Mouse (Mus musculus) hindbrain, embryonic 10.5 days (tissue): ENCODE data around the gene Prpf6. TPM values are rescaled to one million over a fixed set of nuclear protein-coding genes. Genes with fewer than 3 reads are reported as not detected.

Source experiments
- DNase-seq: peaks from one replicate; pipeline ENCODE4 v3.0.0-alpha.2; 2017; ENCODE audit warnings: low spot score
- H3K27ac ChIP-seq: fragments of 300-500 bp; sonication (generic); 2 replicates; pipeline ENCODE4 v1.5.1; 2016; ENCODE audit warnings: mild to moderate bottlenecking, moderate library complexity
- H3K27me3 ChIP-seq: fragments of 300-500 bp; sonication (generic); 2 replicates; pipeline ENCODE4 v1.6.1; 2016; ENCODE audit warnings: mild to moderate bottlenecking; ENCODE audit not compliant: poor library complexity, insufficient read depth, severe bottlenecking
- H3K36me3 ChIP-seq: fragments of 300-500 bp; sonication (generic); 2 replicates; pipeline ENCODE4 v1.6.1; 2016; ENCODE audit warnings: mild to moderate bottlenecking, moderate library complexity
- H3K4me1 ChIP-seq: fragments of 300-500 bp; sonication (generic); replicated peaks from 2 replicates; pipeline ENCODE4 v1.6.1; 2016; ENCODE audit warnings: mild to moderate bottlenecking
- H3K4me3 ChIP-seq: fragments of 300-500 bp; sonication (generic); 2 replicates; pipeline ENCODE4 v1.5.1; 2016; ENCODE audit warnings: mild to moderate bottlenecking, moderate library complexity
- H3K9me3 ChIP-seq: fragments of 300-500 bp; sonication (generic); 2 replicates; pipeline ENCODE4 v1.6.1; 2016; ENCODE audit warnings: mild to moderate bottlenecking, moderate library complexity
- WGBS: fragments of 180-500 bp; shearing (Covaris S2); methylation state at CpG from one replicate; pipeline ENCODE4 v1.1.7; 2016; 5-methylcytosine and 5-hydroxymethylcytosine counted together
- polyA plus RNA-seq: library from polyadenylated mRNA; unstranded; fragments of >200 nt; fragmentation: Nextera tagmentation; extraction: Ambion mirVana; gene quantifications from 2 replicates; pipeline ENCODE4 v1.2.1, GENCODE M21; 2016

Gene Prpf6
- polyA plus RNA-seq, 1 experiment from 2014 or later, result 65.0 TPM

DNA sequence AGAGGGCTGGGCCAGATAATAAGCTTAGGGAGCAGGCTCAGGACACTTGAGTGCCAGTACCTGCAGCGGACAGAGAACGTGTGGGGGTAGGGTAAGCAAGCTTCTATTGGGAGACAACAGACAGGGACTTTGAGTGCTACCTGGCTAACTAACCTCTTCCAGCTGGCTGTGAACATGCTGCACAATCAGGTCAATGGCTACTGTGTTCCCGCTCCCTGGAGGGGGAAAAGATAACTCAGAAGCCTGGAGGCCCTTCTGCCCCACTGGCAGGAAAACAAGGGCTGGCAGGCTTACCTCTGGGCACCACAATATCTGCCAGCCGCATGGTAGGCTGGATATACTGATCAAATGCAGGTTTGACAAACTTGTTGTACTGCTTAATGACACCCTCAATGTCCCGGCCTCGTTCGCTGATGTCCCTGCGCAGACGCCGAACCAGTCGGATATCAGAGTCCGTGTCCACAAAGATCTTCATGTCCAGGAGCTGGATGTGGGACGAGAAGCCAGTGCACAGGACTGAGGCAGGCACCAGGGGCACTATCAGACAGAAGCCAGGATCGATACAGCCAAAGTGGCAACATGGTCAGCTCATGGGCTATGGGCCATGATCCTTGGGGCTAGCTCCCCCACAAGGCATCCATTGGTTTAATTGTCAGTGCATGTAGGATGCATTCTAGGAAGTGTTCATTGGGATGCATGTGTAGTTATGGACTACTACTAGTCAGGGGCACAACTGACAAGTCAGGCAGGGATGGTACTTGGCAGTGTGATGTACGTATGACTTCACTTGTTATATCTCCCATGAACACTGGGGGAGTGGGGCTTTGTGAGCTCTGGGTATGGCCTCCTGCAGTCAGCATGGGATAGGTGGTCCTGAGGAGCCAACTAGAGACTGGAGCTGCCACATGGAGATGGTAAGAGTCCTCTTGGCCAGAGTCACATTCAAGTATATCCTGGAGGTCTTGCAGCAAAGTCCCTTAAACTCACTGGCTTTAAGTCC, 18.4 kb upstream of the Prpf6 start:
- Histone ChIP-seq H3K4me3 (no peak overlapping the region), H3K36me3 (peaks cover 32% of the 10 kb centered on the region), H3K27ac (no peak overlapping the region), H3K9me3 (no peaks in the 10 kb centered on the region), H3K27me3 (no peaks in the 10 kb centered on the region), H3K4me1 (peaks cover 8% of the 10 kb centered on the region; the same call in 1 of the 2 replicates)
- 91% methylated on average over 15 of the region's 15 CpGs for WGBS
- DNase-seq, result no peak

DNA sequence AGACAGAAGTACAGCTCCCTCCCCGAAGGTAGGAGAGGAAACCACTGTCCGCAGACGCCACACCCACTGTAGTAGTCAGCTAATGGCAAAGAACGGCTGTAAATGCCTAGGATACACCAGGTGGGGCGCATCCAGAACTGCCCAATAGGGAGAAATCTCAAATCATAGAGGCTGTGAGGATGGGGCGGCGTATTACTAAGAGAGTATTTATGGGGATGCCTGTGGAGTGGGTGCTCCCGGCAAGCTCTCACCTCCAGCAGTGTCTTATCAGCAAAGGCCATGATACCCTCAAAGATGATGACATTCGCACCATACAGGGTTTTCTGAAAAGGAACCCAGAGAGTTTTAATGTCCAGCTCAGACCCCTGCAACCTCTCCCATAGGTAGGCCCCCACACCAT, 17.7 kb upstream of the Prpf6 start:
- DNase-seq, result no peak

DNA sequence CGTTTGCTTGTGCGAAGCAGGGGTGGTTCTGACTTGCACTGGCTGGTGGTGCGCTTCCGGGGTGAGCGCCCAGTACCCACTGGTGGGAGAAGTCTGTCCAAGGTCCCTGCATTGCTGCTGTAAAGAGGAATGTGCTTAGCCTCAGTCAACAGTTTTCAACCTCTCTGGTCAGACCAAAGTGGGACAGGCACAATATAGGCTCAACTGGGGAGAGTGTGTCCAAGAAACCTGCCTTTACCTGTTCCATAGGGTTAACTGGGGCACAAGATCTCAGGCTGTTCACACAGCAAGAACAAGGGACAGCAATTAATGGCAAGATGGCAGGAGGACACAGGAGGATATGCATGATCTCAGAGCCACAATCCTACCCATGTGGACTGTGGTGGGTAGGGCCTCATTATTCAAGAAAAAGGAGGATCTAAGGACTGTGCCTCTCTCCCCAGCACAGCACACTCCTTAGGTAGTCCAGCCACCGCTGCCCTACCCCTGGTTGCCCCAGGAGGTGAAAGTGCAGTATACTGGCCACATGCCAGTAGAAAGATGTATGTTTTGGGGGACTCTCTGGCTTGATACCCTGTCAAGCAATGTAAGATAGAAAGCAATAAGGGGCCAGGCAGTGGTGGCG, 16.6 kb upstream of the Prpf6 start:
- peaks cover 32% of the 10 kb centered on the region for H3K36me3 ChIP-seq
- no peak overlapping the region for H3K4me3 ChIP-seq
- no peak overlapping the region for H3K27ac ChIP-seq
- H3K4me1 ChIP-seq, result peaks cover 13% of the 10 kb centered on the region; the same call in 1 of the 2 replicates
- no peaks in the 10 kb centered on the region for H3K9me3 ChIP-seq
- no peak for DNase-seq
- no peaks in the 10 kb centered on the region for H3K27me3 ChIP-seq
- 92% methylated on average over 7 of the region's 7 CpGs for WGBS

More for the DNA sequence above, 17.7 kb upstream of the Prpf6 start:
- H3K9me3 ChIP-seq, result no peaks in the 10 kb centered on the region
- H3K36me3 ChIP-seq, result peaks cover 32% of the 10 kb centered on the region
- 94% methylated on average over 9 of the region's 9 CpGs for WGBS
- H3K27ac ChIP-seq, result no peak overlapping the region
- no peak overlapping the region for H3K4me3 ChIP-seq
- peaks cover 8% of the 10 kb centered on the region; the same call in 1 of the 2 replicates for H3K4me1 ChIP-seq
- H3K27me3 ChIP-seq, result no peaks in the 10 kb centered on the region

DNA sequence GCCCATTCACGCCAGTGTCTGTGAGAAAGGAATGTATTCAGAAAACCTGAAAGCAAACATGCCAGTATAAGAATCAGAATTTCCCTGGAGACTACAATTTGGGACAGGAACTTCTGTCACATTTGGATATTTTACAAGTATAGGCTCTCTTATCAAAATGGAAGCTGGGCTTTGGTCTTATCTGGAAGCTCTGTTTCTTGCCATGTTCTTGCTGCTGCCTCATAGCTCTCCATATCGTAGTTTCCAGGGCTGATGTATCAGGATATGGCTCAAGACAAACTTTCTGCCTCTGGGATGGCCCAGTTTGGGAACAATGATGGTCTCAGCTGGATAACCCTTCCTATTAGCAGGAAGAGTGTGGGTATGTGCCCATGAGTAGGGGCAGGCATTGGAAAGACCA, 15.1 kb upstream of the Prpf6 start:
- H3K9me3 ChIP-seq, result no peaks in the 10 kb centered on the region
- H3K27me3 ChIP-seq, result no peaks in the 10 kb centered on the region
- WGBS, result 88% methylated on average over 2 of the region's 2 CpGs
- no peak overlapping the region for H3K4me3 ChIP-seq
- peaks cover 24% of the 10 kb centered on the region for H3K4me1 ChIP-seq
- no peak for DNase-seq
- H3K36me3 ChIP-seq, result peaks cover 32% of the 10 kb centered on the region
- H3K27ac ChIP-seq, result no peak overlapping the region

DNA sequence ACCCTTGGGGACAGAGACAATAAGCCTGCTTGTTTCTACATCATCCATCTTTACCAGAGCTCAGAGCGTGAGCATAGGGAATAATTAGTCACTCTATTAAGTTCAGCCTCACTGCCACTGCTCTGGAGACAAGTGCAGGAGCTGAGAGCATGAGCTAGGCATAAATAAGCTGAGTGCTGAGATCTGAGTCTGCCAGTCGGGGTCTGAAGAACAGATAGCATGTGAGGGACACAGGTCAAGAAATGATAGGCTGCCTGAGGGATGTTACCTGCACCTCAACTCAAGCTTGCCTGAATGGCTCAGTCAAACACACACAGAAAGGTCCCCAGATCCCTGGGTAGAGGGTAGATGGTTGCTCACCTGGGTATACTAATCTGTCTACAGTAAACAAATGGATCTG, 14.5 kb upstream of the Prpf6 start:
- H3K9me3 ChIP-seq, result no peaks in the 10 kb centered on the region
- no peaks in the 10 kb centered on the region for H3K27me3 ChIP-seq
- peaks cover 30% of the 10 kb centered on the region for H3K36me3 ChIP-seq
- WGBS, result 76% methylated on average over 2 of the region's 2 CpGs
- peaks cover 27% of the 10 kb centered on the region for H3K4me1 ChIP-seq
- DNase-seq, result no peak
- H3K4me3 ChIP-seq, result no peak overlapping the region
- no peak overlapping the region for H3K27ac ChIP-seq

DNA sequence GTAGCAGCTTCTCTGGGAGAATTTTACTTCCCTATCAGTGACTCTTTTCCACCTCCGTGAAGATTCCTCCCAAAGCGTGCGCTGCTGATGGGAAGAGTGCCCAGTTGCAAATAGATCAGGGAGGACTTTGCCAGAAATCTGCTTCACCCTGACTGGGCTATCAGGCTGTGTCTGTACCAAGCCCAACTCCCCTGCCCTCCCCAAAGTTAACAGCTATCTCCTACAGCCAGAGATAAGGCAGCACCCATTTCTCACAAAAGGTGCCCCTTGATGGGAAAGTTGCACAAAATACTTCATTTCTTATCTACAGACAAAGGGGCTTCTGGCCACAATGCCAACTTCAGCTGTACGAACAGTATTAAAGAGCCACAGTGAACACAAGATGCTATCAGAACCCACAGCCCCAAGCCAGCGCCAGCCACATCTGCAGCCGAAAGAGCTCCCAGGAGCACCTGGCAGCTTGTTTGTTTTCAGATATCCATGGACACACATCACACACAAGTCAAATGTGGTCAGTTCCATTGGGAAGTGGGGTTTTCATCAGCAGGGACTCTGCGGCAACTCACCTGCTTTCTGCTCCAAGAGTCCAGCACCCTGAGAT, 13.6 kb upstream of the Prpf6 start:
- WGBS, result 84% methylated on average over 7 of the region's 7 CpGs
- H3K4me3 ChIP-seq, result no peak overlapping the region
- no peak overlapping the region for H3K27ac ChIP-seq
- peaks cover 21% of the 10 kb centered on the region for H3K36me3 ChIP-seq
- H3K4me1 ChIP-seq, result peaks cover 31% of the 10 kb centered on the region
- no peaks in the 10 kb centered on the region for H3K27me3 ChIP-seq
- no peaks in the 10 kb centered on the region for H3K9me3 ChIP-seq
- no peak for DNase-seq

DNA sequence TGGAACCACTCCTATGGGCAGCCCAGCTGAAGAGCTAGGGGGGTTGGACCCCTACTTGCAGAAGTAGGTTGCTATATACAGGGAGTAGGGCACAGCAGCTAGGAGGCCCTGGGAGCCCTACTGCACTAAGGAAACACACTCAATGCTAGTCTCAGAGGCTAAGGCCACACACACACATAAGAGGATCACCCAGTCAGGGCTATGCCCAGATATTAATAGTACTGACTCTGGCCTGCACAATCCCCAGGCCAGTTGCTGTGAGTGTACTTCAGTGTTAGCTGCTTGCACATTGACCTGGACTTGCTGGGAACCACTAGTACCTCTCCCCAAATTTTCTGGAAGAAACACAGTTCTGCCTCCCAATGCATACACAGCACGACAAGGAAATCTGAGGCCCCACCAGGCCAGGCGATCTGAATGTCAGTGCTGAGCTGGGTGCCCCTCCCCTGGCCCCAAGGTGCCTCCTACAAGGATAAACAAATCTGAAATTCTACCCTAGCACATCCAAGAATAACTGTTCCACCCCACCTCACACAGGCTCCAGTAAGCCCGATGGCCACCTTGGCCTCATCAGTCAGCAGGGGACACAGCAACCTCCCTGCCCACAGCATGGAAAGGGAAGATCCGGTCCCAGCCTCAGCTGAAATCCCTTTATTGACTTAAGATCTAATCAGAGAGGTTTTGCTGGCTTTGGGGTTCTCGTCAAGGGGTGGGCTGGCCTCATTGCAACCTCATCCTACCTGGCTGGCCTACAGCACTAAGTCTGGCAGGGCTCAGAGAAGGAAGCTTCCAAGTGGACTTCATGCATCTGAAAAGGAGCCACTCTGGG, 12.7 kb upstream of the Prpf6 start:
- no peak overlapping the region for H3K4me3 ChIP-seq
- 74% methylated on average over 5 of the region's 5 CpGs for WGBS
- no peaks in the 10 kb centered on the region for H3K27me3 ChIP-seq
- H3K27ac ChIP-seq, result no peak overlapping the region
- H3K4me1 ChIP-seq, result peaks cover 31% of the 10 kb centered on the region
- no peak for DNase-seq
- H3K36me3 ChIP-seq, result peaks cover 18% of the 10 kb centered on the region
- no peaks in the 10 kb centered on the region for H3K9me3 ChIP-seq

DNA sequence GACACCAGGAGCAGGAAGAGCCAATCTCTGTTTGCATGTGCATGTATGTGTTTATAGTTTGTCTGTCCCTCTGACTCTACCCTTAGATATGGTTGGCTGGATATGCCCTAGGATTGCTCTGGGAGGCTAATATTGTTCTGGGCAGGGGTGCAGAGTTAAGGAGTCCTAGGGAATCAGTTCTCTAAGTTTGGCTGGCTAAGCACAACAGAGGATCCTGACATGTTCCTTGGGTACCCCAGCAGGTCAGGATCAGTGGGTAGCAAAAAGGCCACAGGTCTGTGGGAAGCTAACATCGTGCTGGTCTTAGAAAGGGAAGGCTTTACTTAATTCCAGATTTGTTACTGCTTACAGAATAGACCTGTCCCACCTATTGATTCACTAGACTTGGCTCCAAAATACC, 12.0 kb upstream of the Prpf6 start:
- Histone ChIP-seq H3K9me3 (no peaks in the 10 kb centered on the region), H3K27ac (no peak overlapping the region), H3K27me3 (no peaks in the 10 kb centered on the region), H3K4me1 (peaks cover 31% of the 10 kb centered on the region), H3K4me3 (no peak overlapping the region), H3K36me3 (peaks cover 18% of the 10 kb centered on the region)
- WGBS, result 86% methylated on average over 1 of the region's 1 CpGs
- DNase-seq, result no peak

DNA sequence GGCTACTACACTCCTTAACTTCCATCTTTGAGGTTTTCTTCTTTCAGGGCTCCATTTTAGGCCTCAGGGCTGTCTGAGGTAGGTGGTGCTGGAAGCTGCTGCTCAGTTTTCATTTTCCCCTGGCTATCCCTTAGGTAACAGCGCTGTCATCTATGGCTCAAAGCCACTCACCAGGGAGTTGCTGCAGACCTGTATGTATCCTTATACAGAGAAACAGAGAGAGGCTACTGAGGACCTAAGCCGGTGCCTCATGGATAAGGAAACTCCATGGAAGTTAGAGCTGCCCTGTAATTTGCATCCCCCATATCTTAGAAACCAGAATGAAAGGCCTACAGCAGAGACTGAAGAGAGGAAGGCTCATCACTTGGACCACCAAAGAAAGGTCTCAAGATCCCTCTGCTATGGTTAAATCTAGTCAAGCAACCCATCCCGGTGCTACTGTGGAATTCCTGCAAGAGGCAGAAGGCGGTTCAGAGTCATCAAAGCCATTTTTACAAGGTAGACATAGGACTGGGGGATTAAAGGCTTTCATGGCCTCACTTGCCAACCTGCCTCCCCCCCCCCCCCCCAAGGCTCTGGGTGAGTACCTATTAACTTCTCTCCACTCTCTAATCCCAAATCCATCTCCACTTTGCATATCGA, 11.4 kb upstream of the Prpf6 start:
- WGBS, result 85% methylated on average over 5 of the region's 5 CpGs
- peaks cover 31% of the 10 kb centered on the region for H3K4me1 ChIP-seq
- no peaks in the 10 kb centered on the region for H3K27me3 ChIP-seq
- H3K4me3 ChIP-seq, result peak overlapping the region; percentile 80
- H3K36me3 ChIP-seq, result peaks cover 18% of the 10 kb centered on the region
- no peaks in the 10 kb centered on the region for H3K9me3 ChIP-seq
- H3K27ac ChIP-seq, result peak overlapping the region; percentile 95
- no peak for DNase-seq

DNA sequence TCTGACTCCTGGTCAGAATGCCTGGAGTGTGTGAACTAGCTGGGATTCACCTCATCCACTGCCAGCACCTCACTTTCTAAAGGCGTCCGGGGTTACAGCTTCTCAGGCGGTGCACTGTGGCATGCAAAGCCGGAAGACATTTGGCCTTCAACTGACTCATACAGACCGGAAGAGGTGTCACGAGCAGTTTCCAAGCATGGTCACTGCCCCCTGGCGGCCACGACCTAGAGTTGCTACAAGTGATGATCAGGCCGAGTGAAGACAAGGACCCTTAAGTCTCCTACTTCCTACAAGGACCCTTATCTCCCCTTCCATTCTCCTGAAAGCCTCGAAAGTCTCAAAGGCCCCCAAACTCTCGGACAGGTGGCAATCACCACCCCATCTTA, 10.7 kb upstream of the Prpf6 start:
- Histone ChIP-seq H3K9me3 (no peaks in the 10 kb centered on the region), H3K27ac (peak overlapping the region; percentile 95), H3K4me1 (peaks cover 31% of the 10 kb centered on the region), H3K27me3 (no peaks in the 10 kb centered on the region), H3K36me3 (peaks cover 26% of the 10 kb centered on the region), H3K4me3 (peak overlapping the region; percentile 80)
- DNase-seq, result peak; percentile 86
- WGBS, result under 1% methylated on average over 11 of the region's 11 CpGs

DNA sequence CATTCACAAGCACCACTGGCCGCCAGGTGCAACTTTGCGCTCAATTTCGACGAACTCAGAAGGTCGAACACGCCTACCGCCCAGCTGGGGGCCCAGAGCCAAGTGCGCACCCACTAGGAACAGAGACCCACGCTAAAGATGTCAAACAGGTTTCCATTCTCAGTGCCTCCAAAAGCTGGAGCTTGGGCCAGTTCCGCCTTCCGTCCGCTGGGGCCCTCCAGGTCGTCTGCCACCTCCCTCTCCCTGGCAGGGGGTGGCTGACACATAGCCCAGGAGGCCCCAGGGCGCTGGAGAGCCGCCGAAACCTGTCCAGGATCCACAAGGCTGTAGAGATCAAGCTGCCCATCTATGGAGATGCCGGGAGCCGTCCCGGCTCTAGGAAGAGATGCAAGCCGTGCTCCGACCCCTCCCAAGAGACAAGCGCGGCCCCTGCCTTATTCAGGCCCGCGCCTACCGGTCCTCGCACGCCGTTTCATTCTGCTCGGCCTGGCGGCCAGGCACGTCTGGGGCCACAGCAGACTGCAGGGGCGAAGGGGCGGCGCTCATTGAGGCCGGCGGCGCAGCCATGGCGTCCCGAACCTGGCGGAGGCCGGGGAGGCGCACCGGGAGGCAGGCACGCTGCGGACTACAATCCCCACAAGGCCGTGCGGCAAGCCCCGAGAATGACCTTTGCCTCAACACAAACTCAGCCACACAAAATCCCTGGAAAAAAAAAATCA, 10.1 kb upstream of the Prpf6 start:
- peaks cover 31% of the 10 kb centered on the region for H3K36me3 ChIP-seq
- DNase-seq, result peak; percentile 81
- peaks cover 31% of the 10 kb centered on the region for H3K4me1 ChIP-seq
- no peaks in the 10 kb centered on the region for H3K27me3 ChIP-seq
- H3K9me3 ChIP-seq, result no peaks in the 10 kb centered on the region
- H3K27ac ChIP-seq, result peak overlapping the region; percentile 95
- peak overlapping the region; percentile 80 for H3K4me3 ChIP-seq
- WGBS, result under 1% methylated on average over 49 of the region's 49 CpGs
